Mouse (Mus musculus): Measurements from ENCODE around the gene Gm43191.
"Not testable (repeated sequence)": the region's sequence is repeated elsewhere in the genome, so short reads cannot be mapped to it uniquely, and the experiment has no call there.

The Gm43191 gene

DNA sequence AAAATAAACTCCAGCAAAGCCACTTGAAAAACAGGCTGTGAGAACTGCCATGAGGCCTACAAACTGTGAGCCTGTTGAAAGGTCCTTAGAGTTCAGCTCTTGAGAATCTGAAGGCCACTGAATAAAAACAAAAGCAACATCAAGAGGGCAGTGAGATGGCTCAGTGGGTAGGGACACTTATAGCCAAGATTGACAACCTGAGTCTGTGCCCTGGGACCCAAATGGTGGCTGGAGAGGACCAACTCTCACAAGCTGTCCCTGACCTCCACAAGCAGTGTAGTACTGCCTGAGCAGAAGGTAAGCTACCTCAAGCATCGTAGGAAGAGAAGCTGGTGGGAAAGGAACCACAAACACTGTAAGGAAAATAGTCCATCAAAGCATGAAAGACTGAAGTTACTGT is at the start of gene Gm43191:
Gene Gm43191 (minus strand): TSS at position 101 of the 400 bp plus-strand sequence.
- DNase-seq (ENCODE audit: extremely low spot score, low read depth, low spot score): no peak

DNA sequence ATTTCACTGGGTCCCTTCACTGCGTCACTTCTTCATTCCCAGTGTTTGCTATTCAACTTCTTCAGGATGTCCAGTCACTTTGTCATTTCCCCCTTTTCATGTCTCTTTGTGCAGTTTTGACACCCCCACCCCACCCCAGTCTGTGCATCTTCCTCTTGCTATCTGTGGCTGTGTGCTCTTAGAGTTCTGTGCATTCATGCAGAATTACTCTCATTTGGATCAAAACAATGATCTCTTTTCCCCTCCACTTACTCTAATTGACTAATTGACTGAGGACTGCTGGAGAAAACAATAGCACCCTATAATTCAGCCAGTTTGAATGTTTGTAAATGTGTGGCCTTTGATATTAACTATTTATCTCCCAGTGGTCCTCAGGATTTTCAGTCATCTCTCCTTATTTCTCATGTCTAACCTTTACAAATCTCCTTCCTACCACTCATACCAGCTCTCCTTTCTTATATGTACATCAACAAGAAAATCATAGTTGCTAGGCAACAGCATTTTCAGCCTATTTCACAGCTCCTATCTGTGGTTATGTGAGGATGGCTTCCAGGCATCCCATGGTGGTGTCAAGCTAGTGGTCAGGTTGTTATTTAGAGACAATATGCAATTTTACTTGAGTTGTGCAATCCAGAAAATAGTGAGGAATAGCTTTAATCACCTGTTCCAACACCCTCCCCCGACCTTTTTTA is 48.6 kb upstream of the Gm43191 start:
- no peak for DNase-seq (ENCODE audit: extremely low spot score, low read depth, low spot score)

DNA sequence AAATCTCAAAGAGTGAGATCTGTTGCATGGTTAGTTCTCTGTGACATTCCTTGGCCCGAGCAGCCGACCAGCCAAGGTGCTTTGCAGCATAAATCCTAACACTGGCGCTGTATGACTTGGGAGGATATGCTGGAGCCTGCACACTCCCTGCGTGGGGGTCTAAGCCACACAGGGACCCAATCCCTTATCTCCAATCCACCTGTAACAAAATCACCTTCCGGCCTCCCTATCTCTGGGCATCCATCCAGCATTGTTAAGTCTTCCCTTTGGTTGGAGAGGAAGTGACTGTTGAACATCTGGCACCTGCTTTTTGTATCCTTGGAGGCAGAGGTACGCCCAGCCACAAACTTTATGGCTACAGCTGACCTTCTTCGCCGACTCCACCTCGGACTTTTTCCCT is 45.7 kb upstream of the Gm43191 start:
- DNase-seq (ENCODE audit: extremely low spot score, low read depth, low spot score): no peak

DNA sequence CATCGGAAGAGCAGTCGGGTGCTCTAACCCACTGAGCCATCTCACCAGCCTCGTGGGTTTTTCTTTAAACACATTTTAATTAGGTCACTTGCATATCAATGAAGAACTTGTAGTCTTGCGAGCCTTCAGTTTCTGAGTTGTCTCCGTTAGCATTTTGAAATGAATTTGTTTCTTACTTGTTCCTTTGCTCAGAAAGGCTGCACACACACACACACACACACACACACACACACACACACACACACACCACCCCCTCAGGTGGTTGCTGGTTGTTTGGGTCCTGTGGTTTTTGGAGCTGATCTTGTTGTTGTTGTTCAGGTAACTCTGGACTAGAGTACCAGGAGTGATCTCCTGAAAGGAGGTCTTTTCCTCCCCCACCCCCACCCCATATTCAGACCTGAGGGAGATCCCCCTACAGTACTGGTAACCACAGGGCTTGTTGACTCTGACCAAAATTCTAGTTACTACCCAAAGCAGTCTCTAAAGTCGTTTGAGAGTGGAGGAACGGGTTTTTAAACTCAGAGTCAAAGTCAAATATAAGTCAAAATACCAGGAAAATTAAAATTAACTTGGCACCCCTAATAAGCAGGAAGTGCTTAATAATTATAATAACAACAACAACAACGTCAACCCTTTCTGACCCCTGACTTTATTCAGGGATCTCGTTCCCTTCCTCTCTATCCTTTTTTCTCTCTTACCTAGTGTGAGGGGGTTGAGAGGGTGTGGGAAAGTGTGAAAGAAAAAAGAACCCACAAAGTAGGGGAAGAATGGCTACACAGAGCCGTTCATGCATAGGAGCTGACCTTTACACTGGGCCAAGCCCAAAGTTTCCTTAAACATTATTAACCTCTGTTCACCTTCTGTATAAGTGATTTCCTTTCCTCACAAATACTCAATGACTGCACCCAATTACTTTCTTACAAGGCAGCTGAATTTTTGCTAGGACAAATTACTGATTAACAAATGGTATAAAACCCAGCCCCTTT is 42.7 kb upstream of the Gm43191 start:
- DNase-seq (ENCODE audit: extremely low spot score, low read depth, low spot score): no peak

- no peak for DNase-seq (ENCODE audit: extremely low spot score, low read depth, low spot score)
These were observed 41.9 kb upstream of the Gm43191 start for GRCm38 (mm10) chr3:116722980-116723379.

DNA sequence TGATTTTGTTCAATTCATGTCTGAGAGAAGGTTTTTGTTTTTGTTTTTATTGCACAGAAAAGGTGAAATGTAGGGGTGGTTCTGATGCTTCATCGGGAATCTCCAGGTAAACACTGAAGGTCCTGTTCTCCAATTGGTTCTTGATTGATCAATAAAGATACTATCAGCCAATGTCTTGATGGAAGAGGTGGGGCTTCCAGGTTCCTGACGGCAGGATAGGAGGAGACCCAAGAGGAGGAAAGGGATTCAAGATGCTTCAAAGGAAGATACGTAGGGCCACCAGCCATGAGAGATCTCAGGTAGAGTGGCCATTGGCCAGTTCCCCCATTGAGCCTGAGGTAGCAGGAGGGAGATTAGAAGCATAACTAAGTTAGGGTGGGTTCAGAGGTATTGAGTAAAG is 37.9 kb upstream of the Gm43191 start:
- DNase-seq (ENCODE audit: extremely low spot score, low read depth, low spot score): no peak

- DNase-seq (ENCODE audit: extremely low spot score, low read depth, low spot score): no peak
These were observed 32.0 kb upstream of the Gm43191 start for GRCm38 (mm10) chr3:116713031-116713430.

DNA sequence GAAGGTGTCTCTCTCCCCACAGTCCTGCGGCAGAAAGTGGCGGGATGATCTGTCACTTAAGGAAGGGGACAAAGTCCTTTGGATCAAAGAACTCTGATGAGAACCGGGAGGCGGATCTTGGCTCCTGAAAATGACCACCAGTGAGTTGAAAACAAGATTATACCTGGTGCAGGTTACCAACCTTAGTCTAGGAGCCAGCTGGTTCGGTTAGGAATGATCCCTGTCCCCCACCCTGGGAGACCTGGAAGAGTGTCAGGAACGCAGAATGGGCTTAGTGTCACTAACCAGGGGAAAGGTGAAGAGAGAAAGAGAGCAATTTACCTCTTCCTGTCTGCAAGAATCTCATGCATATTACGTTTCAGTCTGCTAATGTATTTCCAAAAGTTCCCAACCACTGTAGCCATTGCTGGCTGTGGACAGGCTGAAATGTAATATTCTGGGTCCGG is 31.4 kb upstream of the Gm43191 start, which contains the start of gene Slc35a3:
Gene Slc35a3 (minus strand): TSS at position 396 of the 446 bp plus-strand sequence.
- DNase-seq (ENCODE audit: extremely low spot score, low read depth, low spot score): no peak

DNA sequence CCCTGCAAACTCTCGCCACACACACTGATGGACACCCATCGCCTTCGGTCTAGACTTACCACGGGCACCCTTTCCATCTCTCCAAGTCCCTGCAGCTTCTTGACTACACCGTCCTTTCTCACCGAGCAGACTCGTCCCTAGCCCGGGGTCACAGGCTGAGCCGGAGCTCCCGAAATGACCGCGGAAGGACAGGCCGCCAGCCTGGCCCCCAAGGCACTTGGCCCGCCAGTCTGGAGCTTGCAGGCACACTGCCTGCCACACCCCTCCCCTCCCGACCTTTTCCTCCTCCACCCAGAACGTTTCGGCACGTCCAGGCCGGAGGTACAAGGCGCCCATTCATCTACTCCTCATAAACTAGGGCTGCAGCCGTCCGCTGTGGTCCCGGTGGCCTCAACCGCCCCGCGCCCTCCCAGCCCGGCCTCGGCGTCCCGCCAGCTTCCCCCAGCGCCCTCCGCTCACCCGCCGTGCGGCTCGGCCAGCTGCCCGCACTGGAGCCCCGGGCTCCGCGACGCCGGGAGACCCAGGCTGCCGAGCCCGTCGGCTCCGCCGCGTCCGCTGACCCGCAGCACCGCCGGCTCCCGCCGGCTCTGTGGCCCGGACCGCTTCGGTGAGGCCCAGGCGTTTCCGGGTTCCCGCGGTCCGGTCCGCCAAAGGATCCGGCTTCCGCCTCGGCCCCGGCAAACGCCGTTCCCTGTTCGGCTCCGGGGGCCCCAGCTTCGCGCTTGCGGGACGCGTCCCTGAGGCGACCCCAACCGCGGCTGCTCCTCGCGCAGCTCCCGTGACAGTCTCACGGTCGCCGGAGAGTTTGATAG is 30.8 kb upstream of the Gm43191 start:
- DNase-seq (ENCODE audit: extremely low spot score, low read depth, low spot score): no peak

- no peak for DNase-seq (ENCODE audit: extremely low spot score, low read depth, low spot score)
These were observed 29.9 kb upstream of the Gm43191 start for GRCm38 (mm10) chr3:116710941-116711340.

- no peak for DNase-seq (ENCODE audit: extremely low spot score, low read depth, low spot score)
These were observed 24.7 kb upstream of the Gm43191 start for GRCm38 (mm10) chr3:116705637-116706204.

DNA sequence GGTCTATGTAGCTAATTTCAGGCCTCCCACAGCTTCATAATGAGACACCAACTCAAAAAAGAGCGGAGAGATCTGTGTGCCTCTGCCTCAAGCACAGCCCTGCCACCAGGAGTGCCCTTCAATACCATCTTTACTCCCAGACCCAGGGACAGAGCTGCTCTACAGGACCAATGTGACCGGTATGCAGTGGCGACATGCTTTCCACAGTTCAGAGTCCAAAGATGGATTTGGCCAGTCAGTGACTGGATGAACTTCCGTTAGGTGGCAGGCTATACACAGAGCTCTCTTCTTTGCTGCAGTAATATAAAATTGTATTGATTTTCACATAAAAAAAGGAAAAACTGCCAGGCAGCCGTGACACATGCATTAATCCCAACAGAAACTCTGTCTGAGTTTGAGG is 22.8 kb upstream of the Gm43191 start:
- no peak for DNase-seq (ENCODE audit: extremely low spot score, low read depth, low spot score)

DNA sequence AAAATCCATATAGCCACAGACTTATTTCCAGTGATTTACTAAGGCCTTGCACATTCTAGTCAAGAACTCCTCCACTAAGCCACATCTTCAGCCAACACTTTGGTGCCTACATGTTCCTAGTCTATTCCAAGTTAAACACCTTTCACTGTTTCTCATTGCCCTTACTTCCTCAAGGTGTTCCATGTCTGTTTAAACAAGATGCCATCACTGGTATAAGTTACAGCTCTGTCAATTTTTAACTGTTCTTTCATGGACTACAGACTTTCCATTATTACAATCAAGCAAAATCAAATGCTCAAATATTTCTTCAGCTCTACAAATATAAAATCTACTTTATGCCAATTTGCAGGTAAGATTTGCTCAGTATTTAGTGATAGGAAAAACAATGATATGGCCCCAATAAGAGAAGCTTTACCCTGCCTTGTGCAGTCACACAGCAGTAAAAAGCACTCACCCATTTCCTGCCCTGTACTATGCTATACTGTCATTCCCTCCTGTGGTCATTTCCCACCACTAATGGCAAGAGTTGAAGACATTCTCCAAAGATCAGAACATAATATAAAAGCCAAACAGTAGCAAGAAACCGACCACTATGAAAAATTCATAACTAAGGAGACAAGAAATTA is 21.7 kb upstream of the Gm43191 start:
- DNase-seq (ENCODE audit: extremely low spot score, low read depth, low spot score): no peak

- DNase-seq (ENCODE audit: extremely low spot score, low read depth, low spot score): no peak
These were observed 20.5 kb upstream of the Gm43191 start for GRCm38 (mm10) chr3:116701601-116702000.

DNA sequence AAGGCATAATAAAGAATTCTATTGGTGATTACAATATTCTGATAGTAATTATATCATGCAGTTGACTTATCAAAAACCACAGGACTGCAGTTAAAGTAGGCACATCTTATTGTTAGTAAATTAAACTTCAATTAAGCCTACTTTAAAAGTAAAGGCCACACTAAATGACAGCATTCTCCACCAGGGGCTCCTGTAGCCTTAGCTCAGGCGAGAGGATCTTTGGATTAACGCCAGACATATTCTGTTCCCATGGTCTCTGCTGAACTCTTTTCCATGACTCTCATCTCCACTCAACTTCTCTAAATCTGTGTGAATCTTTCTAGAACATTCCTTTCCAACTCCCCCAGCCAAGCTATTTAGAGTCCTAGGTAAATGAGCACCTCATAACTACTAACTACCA is 17.7 kb upstream of the Gm43191 start:
- DNase-seq (ENCODE audit: extremely low spot score, low read depth, low spot score): no peak

GRCm38 (mm10) chr3:116695666-116695985 is 14.6 kb upstream of the Gm43191 start:
- no peak for DNase-seq (ENCODE audit: extremely low spot score, low read depth, low spot score)

DNA sequence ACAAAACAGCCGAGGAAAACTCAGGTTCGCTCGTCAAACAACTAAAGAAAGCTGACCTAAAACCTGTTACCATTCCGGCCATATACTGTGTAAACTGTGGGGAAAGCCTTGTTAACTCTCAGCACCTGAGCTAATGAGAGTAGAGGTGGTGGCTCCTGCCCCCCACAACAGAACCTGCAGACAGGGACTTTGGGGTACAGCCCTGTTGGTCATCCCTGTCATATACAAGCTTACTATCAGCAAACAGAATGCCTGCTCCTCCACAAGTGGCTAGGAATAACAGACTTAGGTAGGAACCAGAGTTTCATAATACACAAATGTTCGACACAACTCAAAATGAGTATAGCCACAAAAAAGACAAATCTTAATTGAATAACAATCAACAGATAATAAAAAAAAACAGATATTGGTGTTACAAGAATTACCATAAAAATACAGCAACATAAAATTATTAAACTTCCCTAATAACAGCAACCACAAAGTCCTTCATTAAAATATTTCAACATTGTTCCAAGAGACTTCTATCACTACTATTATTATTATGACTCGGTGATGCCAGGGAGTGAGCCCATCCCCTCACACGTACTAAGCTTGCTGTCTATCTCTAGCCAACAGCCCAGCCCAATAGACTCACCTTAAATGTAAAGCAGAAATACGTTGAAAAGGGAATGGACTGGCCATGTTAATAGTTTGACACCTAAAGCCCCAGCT is 14.1 kb upstream of the Gm43191 start:
- no peak for DNase-seq (ENCODE audit: extremely low spot score, low read depth, low spot score)

DNA sequence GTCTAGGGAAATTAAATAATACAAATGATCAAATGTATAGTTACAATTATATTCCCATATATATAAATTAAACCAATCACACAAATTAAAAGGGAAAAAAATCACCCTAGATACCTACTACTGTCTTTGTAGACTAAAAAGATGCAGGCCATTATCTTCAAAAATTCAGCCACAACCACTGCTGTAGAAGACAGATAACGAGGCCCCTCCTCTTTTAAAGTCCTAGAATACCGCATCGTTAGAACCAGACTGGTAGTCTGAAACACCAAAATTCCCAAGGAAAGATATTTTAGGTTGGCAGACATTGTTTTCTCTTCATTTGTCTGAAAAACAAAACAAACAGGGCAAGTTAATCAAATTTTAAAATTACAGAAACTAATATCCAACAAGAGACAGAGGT is 13.3 kb upstream of the Gm43191 start:
- no peak for DNase-seq (ENCODE audit: extremely low spot score, low read depth, low spot score)

- DNase-seq (ENCODE audit: extremely low spot score, low read depth, low spot score): not testable (repeated sequence)
These were observed 16.8 kb downstream of the Gm43191 start for GRCm38 (mm10) chr3:116664281-116664680.

GRCm38 (mm10) chr3:116662463-116662863 is 18.6 kb downstream of the Gm43191 start, which contains the start of gene Mfsd14a:
Gene Mfsd14a, minus strand, starts transcription at chr3:116662677.
- DNase-seq (ENCODE audit: extremely low spot score, low read depth, low spot score): peak; percentile 66
